Mouse (Mus musculus): Measurements from ENCODE around the gene Ctdsp2. TPM values are rescaled to one million over a fixed set of nuclear protein-coding genes. Genes with fewer than 3 reads are reported as not detected.

Ctdsp2 gene
- total RNA-seq, 2 experiments from 2014 or later, result 69.2 to 80.7 TPM

GRCm38 (mm10) chr10:126985579-126985978 is 7.1 kb downstream of the Ctdsp2 start:
- intact Hi-C loops (cut with DNase I), result no loop called here

GRCm38 (mm10) chr10:126986541-126986961 is 8.0 kb downstream of the Ctdsp2 start:
- DNase-seq (ENCODE audit: low spot score in 2 of 2), result peak; percentile 64 to 69
- intact Hi-C loops (cut with DNase I), result no loop called here

More at GRCm38 (mm10) chr10:126985579-126985978, 7.1 kb downstream of the Ctdsp2 start:
- DNase-seq (ENCODE audit: low spot score in 2 of 2), result no peak

GRCm38 (mm10) chr10:126987183-126988118 is 8.9 kb downstream of the Ctdsp2 start:
- intact Hi-C loops (cut with DNase I), result no loop called here

GRCm38 (mm10) chr10:126988513-126989165 is 10.1 kb downstream of the Ctdsp2 start:
- no peak for DNase-seq (ENCODE audit: low spot score in 2 of 2)

More at GRCm38 (mm10) chr10:126987183-126988118, 8.9 kb downstream of the Ctdsp2 start:
- no peak for DNase-seq (ENCODE audit: low spot score in 2 of 2)

GRCm38 (mm10) chr10:126990313-126991056 is 12.0 kb downstream of the Ctdsp2 start:
- peak; percentile 84 to 86 for DNase-seq (ENCODE audit: low spot score in 2 of 2)
- intact Hi-C loops (cut with DNase I), result loop anchor here (1.0 to 5.0 kb wide), 2 partner anchors 42 to 71 kb away; partner anchors contain the start of gene Tsfm

More at GRCm38 (mm10) chr10:126988513-126989165, 10.1 kb downstream of the Ctdsp2 start:
- intact Hi-C loops (cut with DNase I), result no loop called here

GRCm38 (mm10) chr10:126991676-126992075 is 13.2 kb downstream of the Ctdsp2 start:
- no peak for DNase-seq (ENCODE audit: low spot score in 2 of 2)
- intact Hi-C loops (cut with DNase I), result loop anchor here (5.0 kb wide), 1 partner anchor 41 kb away; the partner anchor contains the start of gene Tsfm

- intact Hi-C loops (cut with DNase I), result loop anchor here (5.0 kb wide), 1 partner anchor 39 kb away; the partner anchor contains the start of gene Tsfm
- no peak for DNase-seq (ENCODE audit: low spot score in 2 of 2)
These were observed 15.1 kb downstream of the Ctdsp2 start for GRCm38 (mm10) chr10:126993621-126994020.

GRCm38 (mm10) chr10:126997340-126998113 is 19.0 kb downstream of the Ctdsp2 start:
- no peak for DNase-seq (ENCODE audit: low spot score in 2 of 2)
- intact Hi-C loops (cut with DNase I), result no loop called here

GRCm38 (mm10) chr10:127000529-127000928 is 22.0 kb downstream of the Ctdsp2 start, which contains the start of gene Avil:
Gene Avil, plus strand, starts transcription at chr10:127000709.
- no peak for DNase-seq (ENCODE audit: low spot score in 2 of 2)
- intact Hi-C loops (cut with DNase I), result no loop called here

- intact Hi-C loops (cut with DNase I), result no loop called here
- DNase-seq (ENCODE audit: low spot score in 2 of 2), result no peak
These were observed 22.8 kb downstream of the Ctdsp2 start for GRCm38 (mm10) chr10:127001297-127001696.

GRCm38 (mm10) chr10:127002056-127002455 is 23.5 kb downstream of the Ctdsp2 start:
- no peak for DNase-seq (ENCODE audit: low spot score in 2 of 2)
- intact Hi-C loops (cut with DNase I), result no loop called here

GRCm38 (mm10) chr10:127002765-127003164 is 24.2 kb downstream of the Ctdsp2 start:
- intact Hi-C loops (cut with DNase I), result no loop called here

GRCm38 (mm10) chr10:127003334-127003733 is 24.8 kb downstream of the Ctdsp2 start:
- intact Hi-C loops (cut with DNase I), result no loop called here
- no peak for DNase-seq (ENCODE audit: low spot score in 2 of 2)

More at GRCm38 (mm10) chr10:127002765-127003164, 24.2 kb downstream of the Ctdsp2 start:
- DNase-seq (ENCODE audit: low spot score in 2 of 2), result no peak

- intact Hi-C loops (cut with DNase I), result no loop called here
- no peak for DNase-seq (ENCODE audit: low spot score in 2 of 2)
These were observed 25.3 kb downstream of the Ctdsp2 start for GRCm38 (mm10) chr10:127003806-127004205.

GRCm38 (mm10) chr10:127016488-127016887 is 38.0 kb downstream of the Ctdsp2 start:
- intact Hi-C loops (cut with DNase I), result no loop called here
- DNase-seq (ENCODE audit: low spot score in 2 of 2), result no peak

- intact Hi-C loops (cut with DNase I), result no loop called here
- no peak for DNase-seq (ENCODE audit: low spot score in 2 of 2)
These were observed 38.6 kb downstream of the Ctdsp2 start for GRCm38 (mm10) chr10:127017071-127017470.

GRCm38 (mm10) chr10:127018422-127018821 is 39.9 kb downstream of the Ctdsp2 start:
- intact Hi-C loops (cut with DNase I), result no loop called here

More at GRCm38 (mm10) chr10:127018422-127018821, 39.9 kb downstream of the Ctdsp2 start:
- no peak for DNase-seq (ENCODE audit: low spot score in 2 of 2)

Data from left cerebral cortex, postnatal 25 days (tissue).